Mouse (Mus musculus): ENCODE measurements around the gene Morc1.

Morc1 gene

GRCm38 (mm10) chr16:48626186-48626585 is 195.1 kb downstream of the Morc1 start:
- DNase-seq (ENCODE audit: low spot score in 2 of 2), result no peak

GRCm38 (mm10) chr16:48627296-48627695 is 196.3 kb downstream of the Morc1 start:
- no peak for DNase-seq (ENCODE audit: low spot score in 2 of 2)

- DNase-seq (ENCODE audit: low spot score in 2 of 2), result no peak
Measured at GRCm38 (mm10) chr16:48629710-48630109, 198.7 kb downstream of the Morc1 start.

GRCm38 (mm10) chr16:48630466-48630865 is 199.4 kb downstream of the Morc1 start:
- DNase-seq (ENCODE audit: low spot score in 2 of 2), result no peak

- no peak for DNase-seq (ENCODE audit: low spot score in 2 of 2)
Measured at GRCm38 (mm10) chr16:48632351-48632750, 201.3 kb downstream of the Morc1 start.

GRCm38 (mm10) chr16:48646246-48646645 is 215.2 kb downstream of the Morc1 start:
- no peak for DNase-seq (ENCODE audit: low spot score in 2 of 2)

GRCm38 (mm10) chr16:48671696-48672095 is 240.7 kb downstream of the Morc1 start:
- no peak for DNase-seq (ENCODE audit: low spot score in 2 of 2)

GRCm38 (mm10) chr16:48672664-48673063 is 241.6 kb downstream of the Morc1 start:
- no peak for DNase-seq (ENCODE audit: low spot score in 2 of 2)

- DNase-seq (ENCODE audit: low spot score in 2 of 2), result peak; percentile 9 to 70
Measured at GRCm38 (mm10) chr16:48675607-48676006, 244.6 kb downstream of the Morc1 start.

GRCm38 (mm10) chr16:48676205-48676604 is 245.2 kb downstream of the Morc1 start:
- no peak for DNase-seq (ENCODE audit: low spot score in 2 of 2)

- no peak for DNase-seq (ENCODE audit: low spot score in 2 of 2)
Measured at GRCm38 (mm10) chr16:48677381-48677780, 246.3 kb downstream of the Morc1 start.

GRCm38 (mm10) chr16:48678029-48678428 is 247.0 kb downstream of the Morc1 start:
- DNase-seq (ENCODE audit: low spot score in 2 of 2), result no peak

All from spleen, postnatal 10 days (tissue).